Mouse (Mus musculus): ENCODE data around the gene Gm37240.

GRCm38 (mm10) chr3:85727171-85727570, 160.1 kb downstream of the Gm37240 start:
- TF ChIP-seq POLR2A (IDR thresholded peaks at IDR 0.05; ENCODE audit: insufficient read depth, low read length) (no peak), CTCF (IDR thresholded peaks at IDR 0.05; ENCODE audit: low read depth, low read length) (no peak), EP300 (IDR thresholded peaks at IDR 0.05; ENCODE audit: insufficient read depth, low read depth, low read length) (no peak)

Data from ES-Bruce4 (cell line).